Mouse (Mus musculus) 3134 (cell line): ENCODE results near the gene Zfp992.
"Not testable (repeated sequence)": the region's sequence is repeated elsewhere in the genome, so short reads cannot be mapped to it uniquely, and the experiment has no call there.

Source experiments
- DNase-seq: peaks from one replicate; pipeline ENCODE4 v3.0.0-alpha.2; 2011; ENCODE audit warnings: low spot score; ENCODE audit not compliant: insufficient read length; ENCODE audit errors: extremely low read depth

Gene Zfp992

DNA sequence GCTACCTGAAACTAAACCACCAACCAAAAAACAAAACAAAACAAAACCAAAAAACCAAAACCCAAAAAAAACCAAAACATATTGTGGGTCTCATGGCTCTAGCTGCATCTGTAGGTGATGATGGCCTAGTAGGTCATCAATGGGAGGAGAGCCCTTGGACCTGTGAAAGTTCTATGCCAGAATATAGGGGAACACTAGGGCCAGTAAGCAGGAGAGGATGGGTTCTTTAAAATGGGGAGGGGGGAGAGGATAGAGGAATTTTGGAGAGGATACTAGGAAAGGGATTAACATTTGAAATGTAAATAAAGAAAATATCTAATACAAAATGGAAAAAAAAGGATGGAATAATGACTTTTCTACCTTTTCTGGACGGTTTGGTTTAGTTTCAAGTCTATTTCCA lies 67.7 kb downstream of the Zfp992 start:
- DNase-seq: no peak

DNA sequence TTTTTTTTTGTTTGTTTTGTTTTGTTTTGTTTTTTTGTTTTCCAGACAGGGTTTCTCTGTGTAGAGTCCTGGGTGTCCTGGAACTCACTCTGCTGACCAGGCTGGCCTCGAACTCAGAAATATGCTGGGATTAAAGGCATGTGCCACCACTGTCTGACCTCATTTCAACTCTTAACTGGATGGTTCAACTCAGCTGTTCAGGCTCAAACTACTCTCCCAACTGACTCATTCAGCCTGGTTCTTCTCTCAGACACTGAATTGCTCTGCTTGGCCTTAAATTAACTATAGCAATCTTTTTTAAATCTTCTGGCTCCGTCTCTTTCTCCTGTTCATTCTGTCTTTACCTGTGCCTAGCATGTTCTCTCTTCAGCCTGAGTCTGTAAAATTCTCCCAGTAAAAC lies 68.3 kb downstream of the Zfp992 start:
- not testable (repeated sequence) for DNase-seq
